17 mouse cellular contexts compared by ENCODE assay signal in the genomic region with DNA sequence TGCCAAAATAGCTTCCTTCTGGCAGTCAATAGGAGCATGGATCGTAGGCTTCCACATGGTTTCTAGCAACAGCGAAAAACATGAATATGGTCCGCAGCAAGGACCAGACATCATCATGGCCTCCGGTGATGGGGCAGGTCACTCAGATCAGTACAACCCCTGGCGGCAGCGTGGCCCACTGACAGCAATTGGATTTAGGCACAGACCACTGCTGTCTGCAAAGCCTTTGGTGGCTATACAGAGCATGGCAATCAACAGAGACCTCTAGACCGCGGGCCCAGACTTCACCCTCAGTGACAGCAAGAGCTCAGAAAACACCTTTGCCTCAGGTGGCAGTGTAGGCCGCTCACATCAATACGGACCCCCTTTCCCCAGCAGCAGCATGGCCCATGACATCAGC.
"Had no signal": no experiment of that assay in that cellular context is flagged by ENCODE, and none has a peak within 500 bp of the region (broad histone marks: within the 10 kb centered on the region; RNA-seq: fewer than 3 reads in every experiment).

No protein-coding gene starts in this region.

- H3K4me1 ChIP-seq: liver, embryonic 13.5 days; liver, embryonic 15.5 days; neural tube, embryonic 12.5 days; stomach, embryonic 15.5 days had no signal

- H3K27ac ChIP-seq: liver, embryonic 13.5 days; liver, embryonic 15.5 days; macrophage; neural tube, embryonic 12.5 days; stomach, embryonic 15.5 days; stomach, postnatal 0 days had no signal

- H3K9ac ChIP-seq: liver, embryonic 13.5 days; liver, embryonic 15.5 days; liver, postnatal 0 days; neural tube, embryonic 12.5 days; stomach, embryonic 15.5 days had no signal

- H3K9me3 ChIP-seq: liver, embryonic 13.5 days; liver, embryonic 15.5 days; neural tube, embryonic 12.5 days; stomach, embryonic 15.5 days had no signal

- DNase-seq: liver, embryonic 13.5 days; liver, postnatal 0 days; lung, adult 2 months; lung, postnatal 10 days; lung, postnatal 36 days; right cerebral cortex, postnatal 14 days; thymus, adult 2 months; thymus, postnatal 25 days; thymus, postnatal 4 days had no signal

- H3K27me3 ChIP-seq: liver, embryonic 13.5 days; liver, embryonic 15.5 days; neural tube, embryonic 12.5 days; stomach, embryonic 15.5 days had no signal

- H3K36me3 ChIP-seq: liver, embryonic 13.5 days; liver, embryonic 15.5 days; neural tube, embryonic 12.5 days; stomach, embryonic 15.5 days had no signal

- H3K4me2 ChIP-seq: liver, embryonic 11.5 days; liver, embryonic 13.5 days; liver, embryonic 15.5 days; midbrain, embryonic 11.5 days; neural tube, embryonic 12.5 days; stomach, embryonic 15.5 days had no signal

- H3K4me3 ChIP-seq: liver, embryonic 13.5 days; liver, embryonic 15.5 days; neural tube, embryonic 12.5 days; stomach, embryonic 15.5 days had no signal

- ATAC-seq: liver, postnatal 0 days; midbrain, embryonic 16.5 days had no signal
